Comparison of ENCODE assay signal across 15 mouse cellular contexts in the genomic region with DNA sequence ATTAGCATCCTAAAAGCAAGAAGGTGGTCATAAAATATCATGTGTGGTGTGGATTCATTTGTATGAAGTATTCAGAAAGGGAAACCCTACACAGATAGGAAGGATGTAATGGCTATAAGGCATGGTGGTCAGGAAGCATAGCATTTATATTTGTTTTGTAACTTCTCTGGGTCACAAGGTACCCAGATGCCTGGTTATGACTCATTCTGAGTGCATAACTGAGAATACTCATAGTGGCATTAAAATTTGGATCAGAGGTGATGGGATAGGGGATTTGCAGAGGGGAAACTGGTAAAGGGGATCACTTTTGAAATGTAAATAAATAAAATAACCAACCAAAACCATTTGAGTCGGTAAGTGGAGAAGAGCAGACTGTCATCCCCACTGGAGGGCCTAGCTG.
"Had no signal": no experiment of that assay in that cellular context is flagged by ENCODE, and none has a peak within 500 bp of the region (broad histone marks: within the 10 kb centered on the region; RNA-seq: fewer than 3 reads in every experiment).

No protein-coding gene starts in this region.

- H3K36me3 ChIP-seq: neural tube, embryonic 13.5 days; neural tube, embryonic 15.5 days; stomach, embryonic 15.5 days had no signal

- H3K27me3 ChIP-seq: neural tube, embryonic 13.5 days; neural tube, embryonic 15.5 days; stomach, embryonic 15.5 days had no signal

- DNase-seq: retina, postnatal 1 day; right cerebral cortex, adult 18-20 months; right cerebral cortex, postnatal 14 days; right cerebral cortex, postnatal 25 days; right cerebral cortex, postnatal 4 days; spleen, adult 18-20 months; thymus, adult 18-20 months; thymus, adult 2 months; thymus, postnatal 14 days; thymus, postnatal 25 days; thymus, postnatal 36 days; thymus, postnatal 4 days had no signal

- H3K4me3 ChIP-seq: neural tube, embryonic 13.5 days; neural tube, embryonic 15.5 days; stomach, embryonic 15.5 days had no signal
